Mouse (Mus musculus) cerebellum, adult 9-11 months (tissue): Measurements from ENCODE around the gene Aldh5a1.
"Not testable (repeated sequence)": the region's sequence is repeated elsewhere in the genome, so short reads cannot be mapped to it uniquely, and the experiment has no call there.

ENCODE experiments used
- DNase-seq: peaks from one replicate; pipeline ENCODE4 v3.0.0; 2022

Aldh5a1 gene

DNA sequence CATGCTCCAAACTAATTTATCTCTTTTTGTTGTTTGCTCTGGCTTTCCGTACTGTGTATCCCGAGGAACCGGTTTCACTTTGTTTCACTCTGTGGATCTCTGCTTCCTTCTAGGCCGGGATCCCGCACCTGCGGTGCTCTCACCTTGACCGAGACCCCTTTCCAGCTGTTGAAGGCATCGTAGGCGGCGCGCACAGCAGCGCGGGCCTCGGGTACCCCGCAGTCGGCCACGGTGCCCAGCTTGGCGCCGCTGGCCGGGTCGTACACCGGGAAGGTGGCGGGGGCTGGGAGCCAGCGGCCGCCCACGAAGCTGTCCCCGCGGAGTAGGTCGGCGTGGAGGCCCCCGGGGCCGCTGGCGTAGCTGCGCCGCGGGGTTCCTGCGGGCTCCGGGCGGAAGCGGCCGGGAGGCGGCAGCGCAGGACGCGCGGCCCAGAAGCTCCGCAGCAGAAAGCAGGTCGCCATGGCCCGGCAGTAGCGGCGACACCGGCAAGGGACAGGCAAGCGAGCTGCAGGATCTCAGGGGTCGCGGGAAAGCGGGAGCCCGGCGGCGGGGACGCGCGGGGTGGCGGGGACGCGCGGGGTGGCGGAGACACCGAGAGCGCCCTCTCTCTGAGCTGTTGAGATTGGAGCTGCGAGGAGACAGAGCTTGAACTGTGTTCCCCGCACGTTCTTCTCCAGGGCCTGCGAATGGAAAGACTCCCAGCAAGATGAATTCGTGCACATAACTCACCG lies at the start of gene Aldh5a1:
Aldh5a1 (minus strand) TSS at position 554 of the 731 bp plus-strand sequence.
- peak; percentile 83 for DNase-seq

DNA sequence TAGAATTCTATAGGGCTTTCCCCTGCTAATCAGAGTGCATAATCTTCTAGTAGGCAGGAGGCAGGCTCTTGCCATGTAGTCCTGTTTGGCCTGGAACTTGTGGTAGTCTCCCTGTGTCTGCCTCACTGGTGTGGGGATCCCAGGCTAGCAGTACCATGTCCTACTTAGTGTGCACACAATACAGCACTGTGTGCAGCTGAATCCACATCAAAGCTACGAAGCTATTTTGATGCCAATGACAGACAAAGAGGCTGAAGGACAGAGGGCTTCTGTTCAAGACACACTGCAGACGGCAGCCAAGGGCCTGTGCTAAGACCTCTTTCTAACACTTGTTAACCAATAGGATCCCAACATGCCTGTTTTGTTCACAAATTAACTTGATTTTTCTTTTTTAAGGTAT lies 48.0 kb upstream of the Aldh5a1 start:
- peak; percentile 23 for DNase-seq

DNA sequence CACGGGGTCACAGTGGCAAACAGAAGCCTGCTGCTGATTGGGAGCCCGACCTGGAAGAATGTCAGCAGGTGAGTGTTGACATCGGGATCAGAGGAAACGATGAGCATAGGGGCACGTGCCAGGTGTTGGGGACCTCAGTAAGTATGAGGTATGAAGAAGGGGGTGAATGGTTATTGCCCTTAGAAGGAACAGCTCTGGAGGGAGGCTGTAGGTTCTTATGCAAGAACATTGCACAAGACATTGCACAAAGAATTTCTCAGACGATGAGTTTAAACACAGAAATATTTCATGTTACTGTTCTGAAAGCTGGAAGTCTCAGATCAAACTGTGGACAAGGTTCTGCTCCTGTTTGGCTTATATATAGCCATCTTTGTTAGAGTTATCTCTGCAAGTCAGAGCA lies 43.6 kb upstream of the Aldh5a1 start:
- DNase-seq: no peak

DNA sequence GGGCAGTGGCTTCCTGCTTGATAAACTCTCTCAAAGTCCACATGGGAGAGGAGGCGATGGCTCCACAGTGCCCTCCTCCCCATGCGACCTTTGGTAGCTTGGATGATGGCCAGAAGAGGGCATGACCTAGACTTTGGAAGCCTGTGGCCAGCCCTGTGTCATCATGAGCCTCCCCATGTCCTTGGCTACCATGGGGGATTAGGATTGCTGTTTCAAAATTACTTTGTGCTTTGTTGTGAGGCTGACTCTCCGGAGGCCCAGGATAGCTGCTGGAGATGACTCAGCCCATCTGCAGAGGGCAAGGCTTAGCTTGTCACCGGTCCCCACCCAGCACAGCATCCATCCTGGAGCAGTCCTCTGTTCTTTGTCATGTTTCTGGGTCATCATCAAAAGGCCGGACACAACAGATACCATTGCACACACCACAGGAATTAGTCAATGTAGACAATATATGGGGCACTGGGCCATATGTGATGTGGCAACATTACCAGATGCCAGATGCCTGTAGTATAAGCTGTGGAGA lies 40.4 kb upstream of the Aldh5a1 start:
- DNase-seq: no peak

DNA sequence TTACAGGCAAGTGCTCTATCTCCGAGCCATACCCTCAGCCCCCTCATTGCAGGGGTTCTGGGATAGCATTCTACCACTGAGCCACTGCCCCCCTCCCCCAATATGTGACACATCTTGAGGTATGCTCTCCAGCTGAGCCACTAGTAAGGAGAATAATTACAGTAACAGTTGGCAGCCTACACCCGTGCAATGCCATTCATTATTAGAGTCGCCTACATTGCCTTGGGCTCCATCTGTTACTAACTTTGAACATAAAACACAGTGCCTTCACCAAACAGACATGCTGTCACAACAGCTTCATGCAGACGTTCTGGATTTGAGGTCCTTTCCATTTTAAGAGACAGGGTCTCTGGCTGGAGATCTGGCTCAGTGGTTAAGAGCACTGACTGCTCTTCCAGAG lies 38.9 kb upstream of the Aldh5a1 start:
- DNase-seq: no peak

DNA sequence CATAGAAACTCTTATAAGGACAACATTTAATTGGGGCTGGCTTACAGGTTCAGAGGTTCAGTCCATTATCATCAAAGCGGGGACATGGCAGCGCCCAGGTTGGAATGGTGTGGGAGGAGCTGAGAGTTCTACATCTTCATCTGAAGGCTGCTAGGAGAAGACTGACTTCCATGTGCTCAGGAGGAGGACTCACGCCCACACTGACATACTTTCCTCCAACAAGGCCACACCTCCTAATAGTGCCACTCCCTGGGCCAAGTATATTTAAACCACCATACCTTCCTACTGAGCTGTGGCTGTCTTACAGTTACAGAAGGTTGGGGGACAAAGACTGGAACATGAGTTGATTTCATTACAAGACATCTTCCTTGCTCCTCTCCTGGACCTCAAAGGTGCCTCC lies 34.3 kb upstream of the Aldh5a1 start:
- DNase-seq: not testable (repeated sequence)

DNA sequence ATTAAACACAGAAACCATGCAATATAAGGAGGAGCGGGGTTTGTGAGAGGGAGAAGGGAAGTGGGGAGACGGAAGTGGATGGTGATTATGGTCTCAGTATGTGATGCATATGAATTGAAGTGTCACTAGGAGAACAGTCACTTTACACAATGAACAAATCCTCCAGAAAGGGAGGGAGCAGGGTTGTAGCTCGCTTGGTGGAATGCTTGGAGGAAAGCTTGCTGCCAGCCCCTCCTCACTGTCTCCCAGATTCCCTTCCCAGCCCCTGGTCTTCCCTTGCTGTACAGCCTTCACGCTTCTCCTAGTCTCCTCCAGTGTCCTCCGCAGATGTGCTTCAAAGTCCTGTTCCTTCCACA lies 28.4 kb upstream of the Aldh5a1 start:
- DNase-seq: no peak

DNA sequence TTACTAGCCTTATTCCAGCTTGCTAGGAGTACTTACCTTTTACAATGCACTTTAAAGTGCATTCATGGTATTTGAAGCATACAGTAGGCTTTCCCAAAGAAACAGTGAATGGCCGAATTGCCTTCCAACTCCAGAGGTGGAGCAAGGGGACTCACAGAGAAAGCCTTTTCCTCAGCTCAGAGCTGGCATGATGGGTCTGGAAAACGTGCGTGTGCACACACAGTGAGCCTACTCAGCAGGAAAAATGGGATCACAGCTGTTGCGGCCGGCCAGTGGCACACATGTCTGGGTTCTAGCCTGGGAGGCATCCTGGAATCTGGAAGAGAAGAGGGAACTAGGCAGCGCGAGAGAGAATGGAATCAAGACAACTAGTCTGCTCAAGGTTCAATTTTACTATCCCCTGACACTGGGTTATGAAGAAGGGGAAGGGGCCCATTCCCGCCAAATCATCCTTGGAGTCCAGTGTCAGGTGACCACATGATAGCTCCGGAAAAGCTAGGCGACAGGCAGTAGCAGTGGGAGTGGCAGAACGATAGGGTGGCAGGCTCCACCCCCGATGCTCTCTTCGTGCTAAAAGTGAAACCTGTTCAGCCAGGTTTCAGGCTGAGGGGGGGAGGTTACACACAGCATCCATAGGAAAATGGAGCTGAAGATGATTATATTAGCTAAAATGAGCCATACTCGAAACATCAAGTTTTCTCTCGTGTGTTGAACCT lies 27.8 kb upstream of the Aldh5a1 start:
- no peak for DNase-seq

DNA sequence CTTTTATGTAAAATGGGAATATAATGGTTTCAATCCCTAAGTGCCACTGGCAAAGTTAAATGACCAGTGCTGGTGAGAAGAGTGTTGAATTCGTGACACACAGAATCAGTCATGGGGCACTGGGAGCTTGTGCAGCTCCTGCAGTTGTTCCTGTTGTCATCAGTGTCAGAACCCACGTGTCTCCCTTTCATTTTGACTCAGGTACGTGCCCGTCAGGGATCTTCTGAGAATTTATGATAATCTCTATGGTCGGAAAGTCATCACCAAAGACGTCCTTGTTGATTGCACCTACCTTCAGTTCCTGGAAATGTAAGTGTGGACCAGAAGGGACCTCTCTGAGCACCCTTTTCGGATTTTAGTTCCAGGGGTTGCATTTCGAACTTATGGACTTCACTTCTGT lies 24.7 kb upstream of the Aldh5a1 start:
- no peak for DNase-seq

DNA sequence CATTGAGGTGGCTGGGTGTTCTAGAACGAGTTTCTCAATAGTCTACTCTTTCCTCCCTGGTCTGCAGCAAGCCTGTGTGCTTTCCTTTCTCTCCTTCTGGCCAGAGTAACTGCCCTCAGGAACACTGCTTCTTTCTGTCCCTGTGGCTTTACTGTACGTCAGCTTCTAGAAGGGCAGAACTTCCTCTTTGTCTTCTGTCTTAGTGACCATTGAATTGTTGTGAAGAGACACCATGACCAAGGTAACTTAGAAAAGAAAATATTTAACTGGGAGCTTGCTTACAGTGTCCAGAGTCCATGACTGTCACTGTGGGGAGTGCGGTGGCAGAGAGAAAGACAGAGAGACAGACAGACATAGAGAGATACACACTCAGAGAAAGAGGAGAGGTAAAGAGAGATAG lies 22.6 kb upstream of the Aldh5a1 start:
- no peak for DNase-seq

DNA sequence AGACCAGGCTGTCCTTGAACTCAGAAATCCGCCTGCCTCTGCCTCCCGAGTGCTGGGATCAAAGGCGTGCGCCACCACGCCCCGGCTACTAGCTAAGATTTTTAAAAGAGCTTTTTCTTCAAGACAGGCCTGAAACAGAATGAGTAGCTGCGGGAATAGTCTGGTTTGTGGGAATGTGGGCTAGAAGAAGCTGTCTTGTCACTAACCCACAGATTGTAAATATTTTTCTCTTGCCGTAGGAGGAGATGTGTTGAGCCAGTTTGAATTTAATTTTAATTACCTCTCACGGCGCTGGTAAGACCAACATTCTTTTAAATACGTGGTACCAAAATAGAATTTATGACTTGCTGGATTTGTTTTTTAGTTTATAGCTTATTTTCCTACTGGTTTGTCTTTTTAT lies 21.2 kb upstream of the Aldh5a1 start:
- DNase-seq: no peak

DNA sequence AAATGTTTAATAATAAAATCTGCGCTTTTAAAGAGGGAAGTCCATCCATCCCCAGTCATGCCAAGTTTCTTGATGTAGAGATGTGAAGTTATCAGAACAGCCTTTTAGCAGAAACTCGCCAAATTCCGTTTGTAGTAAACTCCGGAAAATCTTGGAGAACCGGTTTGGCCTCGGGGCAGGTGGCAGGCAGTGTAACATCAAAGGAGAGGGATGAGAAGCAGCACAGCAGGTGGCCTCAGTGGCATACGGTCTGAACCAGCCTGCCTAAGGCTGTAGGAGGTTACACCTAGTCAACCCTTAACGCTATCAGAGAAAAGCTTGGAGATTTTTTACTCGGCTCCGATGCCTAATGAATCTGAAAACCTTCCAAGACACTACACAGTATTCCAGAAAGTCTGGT lies 18.0 kb upstream of the Aldh5a1 start:
- DNase-seq: no peak

DNA sequence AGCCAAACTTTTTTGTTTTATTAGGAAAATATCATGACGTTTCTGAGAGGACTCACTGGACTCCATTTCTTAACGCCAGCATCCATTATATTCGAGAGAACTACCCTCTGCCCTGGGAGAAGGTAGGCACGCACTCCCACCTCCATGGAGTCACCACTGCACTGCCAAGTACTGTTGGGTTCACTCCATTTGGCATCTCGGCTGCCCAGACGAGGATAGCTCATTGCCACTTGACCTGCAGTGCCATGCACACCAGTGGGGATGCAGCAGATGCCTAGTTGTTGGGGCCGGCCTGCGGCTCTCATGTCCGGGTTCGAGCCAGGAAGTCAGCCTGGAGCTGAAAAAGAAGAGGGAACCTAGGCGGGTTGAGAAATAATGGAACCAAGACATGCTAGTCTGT lies 17.6 kb upstream of the Aldh5a1 start:
- DNase-seq: no peak

DNA sequence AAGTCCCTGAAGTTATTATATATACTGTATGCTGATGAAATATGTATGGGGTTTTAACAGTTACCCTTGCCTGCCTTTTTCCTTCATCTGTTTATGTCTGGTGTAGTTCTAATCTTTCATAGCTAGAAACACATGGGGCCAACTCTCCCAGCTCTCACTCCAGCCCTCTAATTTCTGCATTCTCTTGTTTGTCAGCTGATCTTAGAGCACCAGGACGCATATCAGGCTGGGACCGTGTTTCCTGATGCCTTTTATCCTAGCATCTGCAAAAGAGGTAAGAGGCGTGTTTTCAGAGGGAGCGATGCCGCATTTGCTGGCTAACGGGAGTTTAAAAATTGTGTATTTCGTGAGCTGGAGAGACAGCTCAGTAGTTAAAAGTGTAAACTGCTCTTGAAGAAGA lies 15.2 kb upstream of the Aldh5a1 start:
- no peak for DNase-seq

DNA sequence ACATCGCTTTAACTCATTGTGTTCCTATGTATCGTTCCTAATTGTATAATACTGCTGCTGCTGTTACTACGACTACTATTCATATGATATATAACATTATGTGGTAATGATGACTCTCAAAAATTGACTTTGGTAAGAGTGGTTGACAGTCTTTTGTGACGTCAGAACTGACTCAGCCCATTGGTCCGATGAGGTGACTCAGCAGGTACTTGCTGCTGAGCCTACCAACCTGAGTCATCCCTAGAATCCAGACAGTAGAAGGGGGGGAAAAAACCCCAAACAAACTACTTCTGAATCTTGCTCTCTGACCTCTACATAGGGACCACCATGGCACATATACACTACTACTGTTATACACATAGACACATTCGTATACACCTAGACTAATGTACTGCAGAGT lies 11.4 kb upstream of the Aldh5a1 start:
- DNase-seq: no peak

DNA sequence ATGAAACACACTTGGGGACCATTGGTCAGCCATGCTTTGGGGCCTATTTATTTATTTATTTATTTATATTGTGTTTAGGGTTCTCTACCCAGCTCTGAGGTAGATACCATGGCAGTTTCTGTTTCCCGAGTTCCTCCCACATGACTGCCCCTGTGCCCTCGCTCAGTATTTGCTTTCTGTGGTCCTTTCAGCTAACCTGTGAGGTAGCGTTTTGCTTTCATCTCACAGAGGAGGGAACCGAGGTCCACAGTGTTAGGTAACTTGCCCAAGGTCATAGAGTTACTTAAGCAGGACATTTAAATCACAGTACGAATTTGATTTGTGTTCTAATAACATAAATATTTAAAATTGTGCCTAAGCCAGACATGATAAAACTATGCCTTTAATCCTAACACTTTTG lies 9.7 kb upstream of the Aldh5a1 start:
- DNase-seq: no peak

DNA sequence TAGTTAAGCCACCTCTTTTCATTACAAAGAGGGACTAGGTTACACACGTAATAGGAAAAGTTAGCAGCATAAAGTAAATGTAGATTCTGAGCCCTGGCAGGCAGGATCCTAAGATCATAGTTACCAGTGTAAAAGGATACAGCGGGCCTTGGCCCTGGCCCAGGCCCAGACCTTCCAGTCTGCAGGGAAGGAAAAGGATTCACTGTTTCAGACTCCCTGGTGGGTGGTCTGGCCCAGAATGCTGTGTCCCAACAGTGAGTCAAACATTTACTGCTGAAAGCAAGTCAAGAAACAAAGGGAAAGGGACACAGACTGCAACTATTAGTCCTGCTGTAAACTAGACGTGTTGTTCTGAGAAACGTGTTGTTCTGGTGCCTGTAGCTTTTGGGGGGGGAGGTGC lies 8.1 kb upstream of the Aldh5a1 start:
- DNase-seq: peak; percentile 28

DNA sequence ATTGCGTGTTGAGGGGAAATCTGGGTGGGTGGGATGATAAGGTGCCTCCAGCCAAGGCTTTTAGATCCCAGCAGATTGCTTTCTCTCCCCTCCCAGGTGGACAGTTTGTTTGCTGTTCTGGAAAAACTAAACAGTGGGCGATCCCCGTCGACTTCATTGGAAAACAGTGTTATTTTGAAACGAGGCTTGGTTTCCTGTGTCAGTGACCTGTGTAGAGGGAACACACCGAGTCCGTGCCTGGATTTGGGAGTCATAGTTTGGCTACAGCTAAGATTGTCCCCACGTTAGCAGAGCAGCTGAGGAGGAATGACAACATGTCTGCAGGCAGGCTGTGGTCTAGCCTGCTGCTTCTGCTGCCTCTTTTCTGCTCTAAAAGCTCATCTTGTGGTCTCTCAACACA lies 5.8 kb upstream of the Aldh5a1 start:
- DNase-seq: no peak

DNA sequence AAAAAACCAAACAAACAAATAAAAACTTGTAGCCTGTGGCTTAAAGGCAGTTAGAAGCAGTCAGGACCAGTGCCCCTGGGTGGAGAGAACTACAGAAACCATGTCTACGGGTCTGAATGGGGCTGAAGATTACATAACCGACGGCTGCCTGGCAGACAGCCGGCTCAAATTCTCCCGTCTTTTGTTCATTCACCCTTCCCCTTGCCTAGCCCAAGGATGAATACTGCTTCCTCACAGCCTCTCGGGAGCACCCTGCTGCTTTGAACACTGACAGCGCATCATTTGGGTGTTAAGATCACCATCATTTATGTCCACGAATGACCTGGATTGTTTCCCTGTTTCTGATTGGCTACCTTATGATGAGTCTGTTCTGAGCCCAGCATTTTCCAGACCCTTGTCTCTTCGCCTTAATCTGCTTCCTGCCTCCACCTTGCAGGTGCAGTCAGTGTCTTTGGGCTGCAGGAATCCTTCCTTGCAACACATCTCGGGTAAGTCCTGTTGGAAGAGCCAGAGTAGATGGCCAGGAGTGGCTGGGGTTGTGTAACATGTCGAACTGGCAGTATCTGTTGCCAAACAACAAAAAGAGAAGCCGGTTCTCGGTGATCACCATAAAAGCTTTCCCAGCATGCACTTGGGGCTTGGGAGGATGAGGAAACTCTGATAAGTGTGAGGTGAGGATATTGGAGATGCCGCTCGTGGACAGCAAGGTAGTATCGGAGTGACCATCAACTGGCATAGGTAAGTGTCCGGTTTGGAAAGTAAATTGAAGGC lies 5.2 kb upstream of the Aldh5a1 start, which contains the start of gene Gpld1:
Gpld1 (plus strand) TSS at position 641 of the 771 bp plus-strand sequence.
- DNase-seq: peak; percentile 49

DNA sequence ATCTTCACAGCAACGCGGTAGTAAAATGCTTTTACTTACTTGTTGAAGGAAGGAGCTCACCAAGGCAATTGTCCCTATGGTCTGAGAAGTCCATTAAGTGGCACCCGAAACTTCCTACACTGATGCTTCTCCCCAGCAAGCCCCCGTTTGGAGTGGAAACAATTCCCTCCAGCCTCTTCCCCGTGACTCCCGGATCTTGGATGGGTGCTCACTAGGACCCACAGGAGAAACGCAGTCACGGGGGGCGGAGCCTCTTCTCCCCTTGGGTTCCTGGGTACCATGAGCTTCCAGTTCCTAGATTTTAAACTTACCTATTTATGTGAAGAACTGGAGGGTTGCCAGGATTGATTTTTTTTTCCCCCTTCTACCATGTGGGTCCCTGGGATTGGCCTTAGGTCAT lies 2.0 kb upstream of the Aldh5a1 start:
- DNase-seq: peak; percentile 45

DNA sequence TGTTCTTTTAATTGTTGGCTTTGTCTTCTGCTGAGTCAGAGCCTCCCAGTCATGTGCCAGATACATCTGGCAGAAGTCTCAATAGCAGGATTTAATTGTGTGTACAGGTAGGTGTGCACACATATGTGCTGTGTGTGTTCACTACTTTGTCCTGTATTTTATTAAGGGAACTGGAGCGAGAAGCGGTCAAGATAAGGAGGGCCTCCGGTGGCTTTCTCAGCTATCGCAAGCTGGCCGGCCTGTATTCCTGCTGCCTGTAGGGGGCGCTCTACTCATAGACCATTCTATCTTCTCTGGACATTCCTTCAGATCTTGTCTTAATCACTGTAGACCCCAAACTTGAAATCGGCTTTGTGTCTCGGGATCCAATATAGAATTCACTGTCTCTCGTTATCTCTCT lies 1.2 kb upstream of the Aldh5a1 start:
- DNase-seq: peak; percentile 82

DNA sequence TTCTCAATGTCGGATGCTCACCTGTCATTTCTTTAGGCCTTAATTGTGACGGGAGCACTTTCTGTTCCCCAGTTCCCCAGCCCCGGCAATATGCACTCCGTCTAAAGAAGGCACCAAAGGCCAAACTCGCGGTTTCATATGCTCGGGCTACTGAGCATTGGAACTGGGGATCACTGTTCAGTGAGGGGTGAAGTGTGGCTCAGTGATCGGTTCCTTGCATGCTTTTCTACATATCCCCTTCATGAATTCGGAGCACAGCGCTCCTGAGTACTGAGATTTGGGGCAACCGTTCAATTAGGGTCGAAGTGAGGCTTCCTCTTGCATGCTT lies 342 bp upstream of the Aldh5a1 start:
- no peak for DNase-seq

DNA sequence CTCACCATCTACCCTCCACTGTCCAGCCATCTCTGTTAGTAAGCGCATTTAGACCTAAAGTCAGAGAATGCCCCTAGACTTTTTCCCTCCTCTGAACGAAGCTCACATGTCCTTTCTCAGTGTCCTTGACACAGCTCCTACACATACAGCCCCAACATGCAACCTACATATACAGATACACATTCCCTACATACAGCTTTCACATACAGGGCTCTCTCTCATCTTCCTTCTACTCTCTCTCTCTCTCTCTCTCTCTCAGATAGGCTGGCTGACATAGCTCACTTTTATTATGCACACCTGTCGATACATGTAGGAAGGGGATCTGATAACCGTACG lies 721 bp downstream of the Aldh5a1 start:
- DNase-seq: no peak

DNA sequence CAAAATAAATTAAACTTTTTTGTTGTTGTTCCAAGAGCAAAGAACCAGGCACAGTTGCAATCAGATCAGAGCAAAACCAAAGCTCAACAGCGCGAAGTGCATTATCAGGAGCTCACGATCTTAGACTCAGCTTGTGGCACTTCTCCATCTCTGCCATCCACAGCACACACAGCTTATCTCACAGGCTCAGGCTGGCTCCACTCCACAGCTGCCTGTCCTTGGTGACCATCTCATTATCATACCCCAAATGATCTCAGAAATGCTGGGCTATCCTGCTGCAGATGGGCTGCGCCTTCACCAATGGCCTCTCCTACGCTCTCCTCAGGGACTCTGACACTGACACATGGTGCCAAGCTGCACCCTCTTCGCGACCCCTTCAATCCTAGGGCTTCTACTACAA lies 4.3 kb downstream of the Aldh5a1 start:
- DNase-seq: no peak
